Mouse (Mus musculus) embryonic facial prominence, embryonic 14.5 days (tissue): ENCODE measurements around the gene Dync1i2. TPM values are rescaled to one million over a fixed set of nuclear protein-coding genes. Genes with fewer than 3 reads are reported as not detected.
A peak's percentile ranks its signal among the peaks of the same experiment; 100 is the strongest.

ENCODE experiments used
- ATAC-seq: fragments of 200-750 bp; cut with Nextera tagmentation; 2 replicates; pipeline ENCODE4 v1.8.0; 2017; ENCODE audit warnings: low read depth, moderate number of reproducible peaks, moderate TSS enrichment
- DNase-seq: peaks from one replicate; pipeline ENCODE4 v3.0.0-alpha.2; 2015; ENCODE audit warnings: low spot score
- H3K27ac ChIP-seq: fragments of 300-500 bp; sonication (generic); replicated peaks from 2 replicates; pipeline ENCODE4 v1.5.1; 2014; ENCODE audit warnings: low read depth, mild to moderate bottlenecking, low read length, moderate library complexity
- H3K27me3 ChIP-seq: fragments of 300-500 bp; sonication (generic); replicated peaks from 2 replicates; pipeline ENCODE4 v1.6.1; 2014; ENCODE audit warnings: low read length; ENCODE audit not compliant: control insufficient read depth, insufficient read depth
- H3K36me3 ChIP-seq: fragments of 300-500 bp; sonication (generic); 2 replicates; pipeline ENCODE4 v1.6.1; 2014; ENCODE audit warnings: low read length, mixed read lengths; ENCODE audit not compliant: control insufficient read depth, insufficient read depth
- H3K4me1 ChIP-seq: fragments of 300-500 bp; sonication (generic); 2 replicates; pipeline ENCODE4 v1.6.1; 2014; ENCODE audit warnings: antibody characterized with exemption, low read length; ENCODE audit not compliant: control insufficient read depth, insufficient read depth
- H3K4me2 ChIP-seq: fragments of 300-500 bp; sonication (generic); 2 replicates; pipeline ENCODE4 v1.6.1; 2014; ENCODE audit warnings: low read depth, mild to moderate bottlenecking, low read length, moderate library complexity, mixed read lengths
- H3K4me3 ChIP-seq: fragments of 300-500 bp; sonication (generic); 2 replicates; pipeline ENCODE4 v1.5.1; 2014; ENCODE audit warnings: low read depth, mild to moderate bottlenecking, low read length
- H3K9ac ChIP-seq: fragments of 300-500 bp; sonication (generic); 2 replicates; pipeline ENCODE4 v1.6.1; 2014; ENCODE audit warnings: low read depth, mild to moderate bottlenecking, low read length, moderate library complexity, mixed read lengths
- H3K9me3 ChIP-seq: fragments of 300-500 bp; sonication (generic); 2 replicates; pipeline ENCODE4 v1.6.1; 2016; ENCODE audit warnings: low read length; ENCODE audit not compliant: control insufficient read depth
- WGBS: fragments of 180-500 bp; shearing (Covaris S2); extraction: QIAGEN DNeasy Blood & Tissue Kit; methylation state at CpG from one replicate; pipeline ENCODE4 v1.1.7; 2014; 5-methylcytosine and 5-hydroxymethylcytosine counted together
- polyA plus RNA-seq: library from polyadenylated mRNA; unstranded; fragments of >200 nt; fragmentation: Nextera tagmentation; extraction: Ambion mirVana; gene quantifications from 2 replicates; pipeline ENCODE4 v1.2.1, GENCODE M21; 2014

Gene Dync1i2
- polyA plus RNA-seq, 1 experiment from 2014 or later: 103 TPM

DNA sequence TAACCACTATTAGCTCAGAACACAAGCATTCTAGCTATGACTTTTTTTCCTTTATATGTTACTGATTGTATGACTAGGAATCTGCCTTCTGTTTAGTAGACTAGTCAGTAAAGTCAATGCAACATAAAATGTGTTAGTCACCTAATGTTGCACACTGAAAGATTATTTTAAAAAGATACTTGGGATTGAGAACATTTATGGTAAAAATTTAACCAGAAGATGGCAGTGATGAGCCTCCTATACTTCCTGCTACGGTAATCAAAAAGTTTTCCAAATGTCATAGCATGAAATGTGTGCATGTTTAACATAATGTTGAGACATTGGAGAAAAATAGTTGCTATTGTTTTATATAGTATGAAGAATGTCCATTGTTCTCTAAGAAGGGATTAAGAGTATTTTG, 15.9 kb downstream of the Dync1i2 start:
- peak; percentile 29 for DNase-seq
- 20% methylated on average over 1 of the region's 1 CpGs for WGBS

DNA sequence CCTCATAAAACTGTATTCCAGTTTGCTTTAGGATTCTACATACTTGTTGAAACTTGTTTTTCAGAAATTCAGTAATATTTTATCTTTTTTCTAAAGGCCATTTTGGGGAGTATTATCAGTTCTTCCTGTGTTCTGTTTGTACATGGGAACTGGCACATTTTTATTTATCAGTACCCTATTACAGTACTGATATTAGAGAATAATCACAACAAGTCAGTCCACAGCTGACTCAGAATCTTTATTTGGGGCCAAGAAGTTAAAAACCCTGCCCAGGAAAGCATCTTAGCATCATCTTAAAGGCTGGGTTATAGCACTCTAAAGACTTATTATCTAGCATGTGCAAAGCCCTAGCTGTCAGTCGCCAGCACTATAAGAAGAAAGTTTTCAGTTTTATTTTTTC, 18.1 kb downstream of the Dync1i2 start:
- H3K9ac ChIP-seq: no peak overlapping the region
- ATAC-seq: no peak
- H3K36me3 ChIP-seq: peaks cover 26% of the 10 kb centered on the region; the same call in 1 of the 2 replicates
- H3K9me3 ChIP-seq: no peaks in the 10 kb centered on the region
- H3K27me3 ChIP-seq: no peaks in the 10 kb centered on the region
- DNase-seq: no peak
- no peak overlapping the region for H3K27ac ChIP-seq
- 0 out of 2 replicates have a peak, but pooled peaks cover 3% of the 10 kb centered on the region for H3K4me1 ChIP-seq
- no peak overlapping the region for H3K4me2 ChIP-seq
- H3K4me3 ChIP-seq: no peak overlapping the region
- WGBS: 98% methylated on average over 1 of the region's 1 CpGs

More for the DNA sequence above, 15.9 kb downstream of the Dync1i2 start:
- no peak for ATAC-seq
- H3K4me3 ChIP-seq: no peak overlapping the region
- H3K9ac ChIP-seq: no peak overlapping the region
- 0 out of 2 replicates have a peak, but pooled peaks cover 3% of the 10 kb centered on the region for H3K4me1 ChIP-seq
- no peak overlapping the region for H3K4me2 ChIP-seq
- H3K27me3 ChIP-seq: no peaks in the 10 kb centered on the region
- no peak overlapping the region for H3K27ac ChIP-seq
- H3K36me3 ChIP-seq: peaks cover 43% of the 10 kb centered on the region
- no peaks in the 10 kb centered on the region for H3K9me3 ChIP-seq

DNA sequence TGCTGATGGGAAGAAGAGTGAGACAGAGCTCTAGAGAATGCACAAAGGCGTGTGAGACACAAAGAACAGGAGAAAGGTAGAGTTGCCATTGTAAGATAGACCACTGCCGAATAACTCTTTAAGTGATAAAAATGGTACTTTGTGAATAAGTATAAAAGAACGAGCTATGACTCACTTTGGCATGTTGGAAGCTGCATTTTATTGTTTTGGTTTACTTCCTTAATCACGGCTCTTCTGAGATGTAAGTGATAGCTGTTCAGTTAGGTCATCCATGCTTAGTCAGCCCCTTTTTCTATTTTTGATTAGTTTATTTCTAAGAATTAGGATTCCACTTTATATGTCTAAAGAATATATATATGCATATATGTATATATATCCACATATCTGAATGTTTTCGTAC, 20.4 kb downstream of the Dync1i2 start:
- H3K9me3 ChIP-seq: no peaks in the 10 kb centered on the region
- H3K4me2 ChIP-seq: no peak overlapping the region
- 0 out of 2 replicates have a peak, but pooled peaks cover 2% of the 10 kb centered on the region for H3K4me1 ChIP-seq
- H3K4me3 ChIP-seq: no peak overlapping the region
- no peak for ATAC-seq
- H3K27me3 ChIP-seq: no peaks in the 10 kb centered on the region
- peaks cover 33% of the 10 kb centered on the region for H3K36me3 ChIP-seq
- no peak overlapping the region for H3K9ac ChIP-seq
- no peak overlapping the region for H3K27ac ChIP-seq
- DNase-seq: no peak
- WGBS: 87% methylated on average over 5 of the region's 5 CpGs

DNA sequence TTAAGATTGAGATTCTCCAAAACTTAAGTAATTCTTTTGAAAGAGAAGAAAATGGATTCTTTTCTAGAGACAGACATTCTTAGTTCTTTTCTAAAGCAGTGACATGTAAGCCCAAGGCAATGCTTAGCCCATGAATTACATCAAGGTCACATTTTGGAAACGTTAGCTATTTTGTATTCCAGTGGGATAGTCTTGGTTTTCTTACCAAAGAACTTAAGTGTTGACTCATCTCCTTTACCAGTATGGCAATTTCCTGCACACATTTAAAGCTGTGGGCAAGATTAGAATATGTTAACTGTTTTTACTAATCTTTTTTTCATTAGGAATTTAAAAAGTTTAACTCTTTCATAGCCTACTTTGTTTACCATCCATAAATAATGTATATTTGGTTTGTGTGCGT, 21.5 kb downstream of the Dync1i2 start:
- no peak for DNase-seq
- 72% methylated on average over 2 of the region's 2 CpGs for WGBS

DNA sequence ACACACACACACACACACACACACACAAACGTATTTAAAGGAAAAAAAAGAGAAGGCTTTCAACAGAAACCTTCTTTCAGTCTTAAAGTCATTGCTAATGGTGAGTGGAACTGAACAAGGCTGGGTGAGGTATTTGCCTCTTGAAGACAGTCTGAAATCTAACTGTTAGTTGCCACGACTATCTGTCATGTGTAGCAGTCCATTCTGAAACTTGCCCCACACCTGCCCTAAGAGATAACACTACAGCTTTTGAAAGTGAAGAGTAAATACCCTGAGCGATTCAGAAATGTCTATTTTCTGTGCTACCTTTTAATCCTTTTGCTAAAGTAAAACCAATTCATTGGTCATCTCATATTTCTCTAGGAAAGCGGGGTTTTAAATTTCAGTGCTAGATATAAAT, 23.9 kb downstream of the Dync1i2 start:
- WGBS: 94% methylated on average over 4 of the region's 4 CpGs
- Histone ChIP-seq H3K27me3 (no peaks in the 10 kb centered on the region), H3K36me3 (peaks cover 47% of the 10 kb centered on the region), H3K9me3 (no peaks in the 10 kb centered on the region), H3K4me2 (no peak overlapping the region), H3K27ac (no peak overlapping the region), H3K9ac (no peak overlapping the region), H3K4me3 (no peak overlapping the region), H3K4me1 (no peaks in the 10 kb centered on the region)
- no peak for ATAC-seq
- DNase-seq: no peak

More for the DNA sequence above, 21.5 kb downstream of the Dync1i2 start:
- no peak overlapping the region for H3K4me2 ChIP-seq
- H3K27me3 ChIP-seq: no peaks in the 10 kb centered on the region
- no peaks in the 10 kb centered on the region for H3K4me1 ChIP-seq
- no peak overlapping the region for H3K4me3 ChIP-seq
- H3K9me3 ChIP-seq: no peaks in the 10 kb centered on the region
- no peak overlapping the region for H3K27ac ChIP-seq
- H3K9ac ChIP-seq: no peak overlapping the region
- peaks cover 40% of the 10 kb centered on the region for H3K36me3 ChIP-seq
- no peak for ATAC-seq

DNA sequence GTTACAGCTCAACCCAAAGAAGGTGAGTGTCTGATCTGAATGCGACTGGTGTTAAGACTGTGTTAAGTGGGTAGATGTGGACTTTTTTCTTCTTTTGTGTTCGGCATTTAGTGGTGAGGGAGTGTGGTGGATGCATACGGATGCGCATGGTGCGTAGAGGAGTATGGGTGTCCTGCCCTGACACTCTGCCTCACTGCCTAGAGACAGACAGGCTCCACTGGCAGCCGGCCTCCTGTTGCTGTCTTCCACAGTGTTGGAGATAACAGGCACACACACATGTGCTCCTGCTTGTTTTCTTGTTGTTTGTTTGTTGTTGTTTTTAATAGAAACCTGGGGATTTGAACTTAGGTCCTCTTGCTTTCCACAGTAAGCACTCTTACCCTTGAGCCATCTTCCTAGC, 24.5 kb downstream of the Dync1i2 start:
- ATAC-seq (no peak), DNase-seq (no peak)
- WGBS: 96% methylated on average over 6 of the region's 6 CpGs
- Histone ChIP-seq H3K36me3 (peaks cover 52% of the 10 kb centered on the region), H3K27ac (no peak overlapping the region), H3K4me3 (no peak overlapping the region), H3K9me3 (no peaks in the 10 kb centered on the region), H3K27me3 (no peaks in the 10 kb centered on the region), H3K4me2 (no peak overlapping the region), H3K9ac (no peak overlapping the region), H3K4me1 (no peaks in the 10 kb centered on the region)

DNA sequence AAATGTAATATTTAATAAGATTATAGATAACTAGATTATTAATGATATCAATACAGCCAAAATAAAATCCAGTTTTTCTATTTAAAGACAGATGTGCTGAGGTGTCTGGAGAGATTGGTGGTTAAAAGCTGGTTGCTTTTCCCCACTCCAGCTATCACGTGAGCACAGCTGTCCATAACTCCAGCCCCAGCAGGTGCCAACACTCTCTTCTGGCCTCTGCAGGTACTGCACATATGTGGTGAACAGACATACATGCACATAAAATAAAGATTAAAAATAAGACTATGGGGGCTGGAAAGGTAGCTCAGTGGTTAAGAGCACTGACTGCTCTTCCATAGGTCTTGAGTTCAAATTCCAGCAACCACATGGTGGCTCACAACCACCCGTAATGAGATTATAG, 30.0 kb downstream of the Dync1i2 start:
- Histone ChIP-seq H3K4me1 (no peaks in the 10 kb centered on the region), H3K4me3 (no peak overlapping the region), H3K9me3 (no peaks in the 10 kb centered on the region), H3K27ac (no peak overlapping the region), H3K9ac (no peak overlapping the region), H3K36me3 (peaks cover 54% of the 10 kb centered on the region), H3K4me2 (no peak overlapping the region), H3K27me3 (no peaks in the 10 kb centered on the region)
- DNase-seq (no peak), ATAC-seq (no peak)
- WGBS: 89% methylated on average over 2 of the region's 2 CpGs

DNA sequence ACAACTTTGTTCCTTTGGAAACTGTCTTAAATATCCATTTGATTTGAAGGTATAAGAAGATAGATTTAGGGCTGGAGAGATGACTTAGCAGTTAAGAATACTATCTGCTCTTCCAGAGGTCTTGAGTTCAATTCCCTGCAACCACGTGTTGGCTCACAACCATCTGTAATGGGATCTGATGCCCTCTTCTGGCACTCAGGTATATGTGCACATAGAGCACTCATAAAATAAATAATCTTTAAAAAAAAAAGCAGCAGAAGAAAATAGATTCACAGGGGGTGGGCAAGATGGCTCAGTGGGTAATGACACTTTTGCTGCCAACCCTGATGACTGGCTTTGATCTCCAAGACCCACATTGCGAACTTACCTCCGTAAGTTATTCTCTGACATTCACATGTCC, 30.7 kb downstream of the Dync1i2 start:
- 85% methylated on average over 3 of the region's 3 CpGs for WGBS
- H3K4me3 ChIP-seq: no peak overlapping the region

DNA sequence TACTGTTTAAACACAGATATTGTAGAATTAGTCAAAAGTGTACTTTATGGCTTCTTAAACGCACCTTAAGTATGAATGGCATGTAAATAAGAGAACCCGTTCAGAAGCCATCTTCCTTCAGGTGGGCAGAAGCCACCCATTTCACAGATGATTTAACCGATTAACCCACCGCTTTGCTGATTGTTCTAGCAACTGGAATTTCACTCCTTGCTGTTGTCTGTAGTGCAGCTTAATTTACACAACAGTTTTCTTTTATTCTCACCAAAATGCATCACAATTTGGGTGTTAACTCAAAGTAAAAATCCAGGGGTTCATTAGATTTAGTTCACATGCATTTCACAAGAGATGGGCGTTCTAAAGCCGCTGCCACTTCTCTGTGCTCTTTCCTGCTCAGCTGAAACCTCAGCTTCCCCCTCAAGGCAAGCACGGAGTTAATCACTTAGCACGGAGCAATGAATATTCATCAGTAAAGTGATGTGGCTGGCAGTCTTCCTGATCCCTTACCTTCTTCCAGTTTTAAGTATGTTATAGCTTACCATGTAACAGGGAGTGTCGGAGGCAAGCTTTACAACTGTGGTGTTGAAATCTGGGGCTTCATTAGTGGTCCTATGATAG, 31.7 kb downstream of the Dync1i2 start:
- ATAC-seq (no peak), DNase-seq (no peak)
- Histone ChIP-seq H3K9ac (no peak overlapping the region), H3K4me3 (no peak overlapping the region), H3K4me2 (no peak overlapping the region), H3K27me3 (no peaks in the 10 kb centered on the region), H3K36me3 (peaks cover 55% of the 10 kb centered on the region), H3K4me1 (no peaks in the 10 kb centered on the region), H3K27ac (no peak overlapping the region), H3K9me3 (no peaks in the 10 kb centered on the region)
- WGBS: 75% methylated on average over 9 of the region's 9 CpGs

More for the DNA sequence above, 30.7 kb downstream of the Dync1i2 start:
- no peak overlapping the region for H3K4me2 ChIP-seq
- H3K27ac ChIP-seq: no peak overlapping the region
- no peaks in the 10 kb centered on the region for H3K27me3 ChIP-seq
- H3K9ac ChIP-seq: no peak overlapping the region
- no peak for DNase-seq
- no peaks in the 10 kb centered on the region for H3K9me3 ChIP-seq
- ATAC-seq: no peak
- H3K4me1 ChIP-seq: no peaks in the 10 kb centered on the region
- peaks cover 52% of the 10 kb centered on the region for H3K36me3 ChIP-seq
